Mouse (Mus musculus) B cell, adult 62 days (primary cell): ENCODE results near the gene Gm7361. TPM values are rescaled to one million over a fixed set of nuclear protein-coding genes. Genes with fewer than 3 reads are reported as not detected.

ENCODE experiments used
- total RNA-seq: library from RNA; stranded (reverse); gene quantifications from 4 replicates; pipeline ENCODE4 v1.2.4, GENCODE M21; 2023

Gm7361 gene
- not detected in 4 replicates for total RNA-seq

DNA sequence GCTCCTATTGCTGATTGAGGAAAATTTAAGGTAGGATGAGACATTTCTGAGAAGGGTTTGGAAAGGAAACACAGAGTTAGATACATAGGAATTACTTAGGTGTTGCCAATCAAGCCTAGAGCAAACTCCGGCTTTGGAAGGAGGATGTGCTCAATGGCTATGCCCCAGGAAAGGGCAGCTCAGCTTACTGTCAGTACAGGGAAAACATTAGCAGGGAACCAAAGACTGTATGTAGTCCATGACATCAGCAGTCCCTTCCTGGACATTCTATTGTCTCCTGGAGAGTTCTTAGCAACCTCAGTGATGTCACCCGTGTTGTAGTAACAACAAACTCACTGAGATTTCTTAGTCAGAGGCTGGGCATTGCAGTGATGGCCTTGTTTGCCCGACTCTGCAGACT is at the start of gene Gm7361:
Gene Gm7361, plus strand, starts transcription at position 301 of the 400 bp plus-strand sequence.

Other genes with a start within 250 kb of the Gm7361 start
- not detected in 4 replicates for gene Gm5862, start 234.8 kb upstream of the Gm7361 start, total RNA-seq
- not detected in 4 replicates for gene Speer4a, start 218.1 kb upstream of the Gm7361 start, total RNA-seq
- gene Gm7347, start 199.1 kb upstream of the Gm7361 start, total RNA-seq = not detected in 4 replicates
- not detected in 4 replicates for gene Gm10471, start 168.4 kb upstream of the Gm7361 start, total RNA-seq
- gene 5031410I06Rik, start 152.3 kb upstream of the Gm7361 start, total RNA-seq = not detected in 4 replicates
- gene Gm10220, start 136.3 kb upstream of the Gm7361 start, total RNA-seq = not detected in 4 replicates